Mouse (Mus musculus): ENCODE measurements at regions not wholly inside any gene's neighbourhood (a gene's known extent, or its start where the extent isn't known, plus 50 kb on each side); places are given as distances from the start of the nearest gene placed in this dataset.

DNA sequence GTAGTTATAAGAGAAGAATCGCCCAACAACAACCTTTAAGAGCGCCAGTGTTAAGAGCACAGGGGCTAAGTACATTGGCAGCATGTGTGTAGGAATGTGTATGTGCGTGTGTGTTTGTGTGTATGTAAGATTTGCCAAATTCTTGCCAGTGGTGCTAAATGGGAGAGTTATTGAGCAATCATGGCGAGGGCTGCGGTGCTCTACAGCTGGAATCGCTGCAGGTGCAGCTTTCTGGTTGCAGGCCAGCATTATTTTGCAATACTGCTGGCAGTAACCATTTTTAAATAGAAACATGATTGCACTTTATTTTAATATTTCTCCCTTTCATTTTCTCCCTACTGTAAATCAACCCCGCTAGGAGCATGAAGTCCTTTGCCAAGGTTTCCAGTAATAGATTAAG lies 313.2 kb downstream of the Rnf144b start:
- TF ChIP-seq CTCF (IDR thresholded peaks at IDR 0.05; ENCODE audit: insufficient read depth, low read depth, low read length) (no peak), POLR2A (IDR thresholded peaks at IDR 0.05; ENCODE audit: insufficient read depth, low read depth, low read length) (no peak)

All from olfactory bulb, adult 2 months (tissue).